Mouse (Mus musculus) heart, adult 9 months (tissue): ENCODE measurements around the gene Hoxa7.
A peak's percentile ranks its signal among the peaks of the same experiment; 100 is the strongest.

Experiments used
- DNase-seq, 2 experiments: peaks; one replicate each; pipeline ENCODE4 v3.0.0; 2022; ENCODE audit warnings: low spot score in 2 of 2

Hoxa7 gene

GRCm38 (mm10) chr6:52177061-52177735 is 44.5 kb downstream of the Hoxa7 start, which contains the start of gene 5730596B20Rik:
Gene 5730596B20Rik (plus strand): TSS chr6:52177498.
- DNase-seq: no peak

- no peak for DNase-seq
Observed at GRCm38 (mm10) chr6:52176391-52176790, 45.3 kb downstream of the Hoxa7 start.

GRCm38 (mm10) chr6:52175864-52176263 is 45.8 kb downstream of the Hoxa7 start:
- DNase-seq: no peak

- DNase-seq: no peak
Observed at GRCm38 (mm10) chr6:52174968-52175751, 46.5 kb downstream of the Hoxa7 start.

GRCm38 (mm10) chr6:52173648-52174047 is 48.0 kb downstream of the Hoxa7 start:
- DNase-seq: no peak

- peak in 1 of 2 experiments; percentile 42 for DNase-seq
Observed at GRCm38 (mm10) chr6:52172501-52172900, 49.2 kb downstream of the Hoxa7 start.

GRCm38 (mm10) chr6:52171938-52172337 is 49.7 kb downstream of the Hoxa7 start:
- DNase-seq: no peak

GRCm38 (mm10) chr6:52171331-52171730 is 50.3 kb downstream of the Hoxa7 start:
- no peak for DNase-seq

- no peak for DNase-seq
Observed at GRCm38 (mm10) chr6:52170898-52171223, 50.8 kb downstream of the Hoxa7 start.

- no peak for DNase-seq
Observed at GRCm38 (mm10) chr6:52170166-52170897, 51.3 kb downstream of the Hoxa7 start.

GRCm38 (mm10) chr6:52169499-52170165 is 52.0 kb downstream of the Hoxa7 start:
- no peak for DNase-seq

GRCm38 (mm10) chr6:52168191-52169055 is 53.2 kb downstream of the Hoxa7 start:
- DNase-seq: no peak

- no peak for DNase-seq
Observed at GRCm38 (mm10) chr6:52167736-52168161, 53.9 kb downstream of the Hoxa7 start.

GRCm38 (mm10) chr6:52167176-52167575 is 54.5 kb downstream of the Hoxa7 start:
- no peak for DNase-seq

GRCm38 (mm10) chr6:52166431-52167077 is 55.1 kb downstream of the Hoxa7 start:
- no peak for DNase-seq

GRCm38 (mm10) chr6:52165441-52166370 is 55.9 kb downstream of the Hoxa7 start:
- DNase-seq: no peak

GRCm38 (mm10) chr6:52164626-52165440 is 56.8 kb downstream of the Hoxa7 start, which contains the start of gene Hoxa2:
Gene Hoxa2 (minus strand): TSS chr6:52164831.
- DNase-seq: no peak
